Mouse (Mus musculus) heart, adult 2 months (tissue): ENCODE data around the gene Antxrl. TPM values are rescaled to one million over a fixed set of nuclear protein-coding genes. Genes with fewer than 3 reads are reported as not detected.

ENCODE experiments used
- DNase-seq, 2 experiments: peaks; one replicate each; pipeline ENCODE4 v3.0.0; 2021
- H3K27ac ChIP-seq: fragments of 200-600 bp; 2 replicates; pipeline ENCODE4 v1.8.1; 2022
- H3K27me3 ChIP-seq: fragments of 200-500 bp; 2 replicates; pipeline ENCODE4 v1.6.1; 2012; ENCODE audit warnings: mild to moderate bottlenecking, low read length, inconsistent platforms, mixed read lengths; ENCODE audit not compliant: control insufficient read depth, insufficient read depth
- H3K36me3 ChIP-seq: fragments of 200-500 bp; 2 replicates; pipeline ENCODE4 v1.6.1; 2012; ENCODE audit warnings: low read length, inconsistent platforms; ENCODE audit not compliant: control insufficient read depth, insufficient read depth
- H3K4me1 ChIP-seq: fragments of 200-500 bp; 2 replicates; pipeline ENCODE4 v1.6.1; 2011; ENCODE audit warnings: low read length; ENCODE audit not compliant: control insufficient read depth, insufficient read depth
- H3K4me3 ChIP-seq: fragments of 200-600 bp; 2 replicates; pipeline ENCODE4 v1.8.1; 2022
- H3K79me2 ChIP-seq: fragments of 200-500 bp; replicated peaks from 2 replicates; pipeline ENCODE4 v1.6.1; 2012; ENCODE audit warnings: mild to moderate bottlenecking, inconsistent platforms, low read length, moderate library complexity, mixed read lengths; ENCODE audit not compliant: control insufficient read depth, insufficient read depth
- H3K9ac ChIP-seq: fragments of 200-500 bp; 2 replicates; pipeline ENCODE4 v1.6.1; 2012; ENCODE audit warnings: low read depth, mild to moderate bottlenecking, control low read depth, inconsistent platforms, low read length, mixed read lengths
- CTCF ChIP-seq: fragments of 200-600 bp; IDR thresholded peaks from 2 replicates; pipeline ENCODE4 v1.8.1; 2022; ENCODE audit warnings: antibody characterized with exemption, mild to moderate bottlenecking, moderate library complexity
- EP300 ChIP-seq: fragments of 200-500 bp; IDR thresholded peaks from 2 replicates; pipeline ENCODE4 v1.6.1; 2011; ENCODE audit warnings: low read depth, low read length, control low read depth; ENCODE audit not compliant: insufficient read depth
- POLR2A ChIP-seq: fragments of 200-500 bp; IDR thresholded peaks from 2 replicates; pipeline ENCODE4 v1.6.1; 2011; ENCODE audit warnings: mild to moderate bottlenecking, low read depth, low read length, control low read depth; ENCODE audit not compliant: insufficient read depth
- WGBS: fragments of 180-500 bp; shearing (Covaris S2); methylation state at CpG from one replicate; pipeline ENCODE4 v1.1.7; 2018; 5-methylcytosine and 5-hydroxymethylcytosine counted together
- intact Hi-C: fragments of 180-260 bp; cut with DNase I; formaldehyde crosslinking; loops from one replicate; pipeline ENCODE4 v1.15.1; 2025
- polyA plus RNA-seq: library from polyadenylated mRNA; depleted of rRNA; stranded (reverse); fragments of >200 nt; gene quantifications from 2 replicates; pipeline ENCODE4 v1.2.3, GENCODE M21; 2012
- total RNA-seq, 2 experiments: library from RNA; stranded (reverse); gene quantifications; 2 replicates each; pipeline ENCODE4 v1.2.3; 2021

The Antxrl gene
- total and polyA plus RNA-seq, 3 experiments, result 0.06 TPM; not detected in 2

GRCm38 (mm10) chr14:34041241-34041640 lies 11.3 kb upstream of the Antxrl start:
- no peak for DNase-seq
- WGBS, result 73% methylated on average over 4 of the region's 4 CpGs
- no peaks in the 10 kb centered on the region for H3K79me2 ChIP-seq
- no peaks in the 10 kb centered on the region for H3K36me3 ChIP-seq
- H3K27me3 ChIP-seq, result no peaks in the 10 kb centered on the region; the same call in 1 of the 2 replicates
- no peak overlapping the region for H3K9ac ChIP-seq
- no peaks in the 10 kb centered on the region for H3K4me1 ChIP-seq
- no peak overlapping the region for H3K4me3 ChIP-seq
- TF ChIP-seq EP300, result no peak
- no peak for TF ChIP-seq CTCF
- no peak for TF ChIP-seq POLR2A
- intact Hi-C loops, result no loop called here
- no peak overlapping the region for H3K27ac ChIP-seq

GRCm38 (mm10) chr14:34043341-34043740 lies 9.2 kb upstream of the Antxrl start:
- H3K4me1 ChIP-seq, result no peaks in the 10 kb centered on the region
- intact Hi-C loops, result no loop called here

GRCm38 (mm10) chr14:34050101-34050779 lies 2.3 kb upstream of the Antxrl start:
- intact Hi-C loops, result no loop called here
- DNase-seq, result no peak
- H3K4me1 ChIP-seq, result no peaks in the 10 kb centered on the region
- no peak overlapping the region for H3K9ac ChIP-seq
- no peaks in the 10 kb centered on the region for H3K36me3 ChIP-seq
- H3K4me3 ChIP-seq, result no peak overlapping the region
- H3K27ac ChIP-seq, result no peak overlapping the region
- TF ChIP-seq POLR2A (no peak), CTCF (no peak)
- no peaks in the 10 kb centered on the region for H3K27me3 ChIP-seq
- H3K79me2 ChIP-seq, result no peaks in the 10 kb centered on the region
- WGBS, result 57% methylated on average over 5 of the region's 5 CpGs

More at GRCm38 (mm10) chr14:34043341-34043740, 9.2 kb upstream of the Antxrl start:
- Histone ChIP-seq H3K27me3 (no peaks in the 10 kb centered on the region), H3K27ac (no peak overlapping the region), H3K79me2 (no peaks in the 10 kb centered on the region), H3K9ac (no peak overlapping the region), H3K4me3 (no peak overlapping the region), H3K36me3 (no peaks in the 10 kb centered on the region)
- DNase-seq, result no peak
- WGBS, result 42% methylated on average over 3 of the region's 3 CpGs
- TF ChIP-seq CTCF (no peak), POLR2A (no peak)

GRCm38 (mm10) chr14:34071665-34072064 lies 19.2 kb downstream of the Antxrl start:
- WGBS, result 80% methylated on average over 6 of the region's 6 CpGs
- Histone ChIP-seq H3K9ac (no peak overlapping the region), H3K79me2 (no peaks in the 10 kb centered on the region), H3K4me1 (no peaks in the 10 kb centered on the region; the same call in 1 of the 2 replicates), H3K27ac (no peak overlapping the region), H3K27me3 (no peaks in the 10 kb centered on the region), H3K36me3 (no peaks in the 10 kb centered on the region), H3K4me3 (no peak overlapping the region)
- TF ChIP-seq CTCF, result no peak
- no peak for TF ChIP-seq EP300
- no peak for TF ChIP-seq POLR2A
- intact Hi-C loops, result no loop called here
- no peak for DNase-seq

GRCm38 (mm10) chr14:34075346-34075745 lies 22.8 kb downstream of the Antxrl start:
- Histone ChIP-seq H3K27ac (no peak overlapping the region; the same call in 1 of the 2 replicates), H3K4me1 (no peaks in the 10 kb centered on the region; the same call in 1 of the 2 replicates), H3K9ac (no peak overlapping the region), H3K4me3 (no peak overlapping the region), H3K27me3 (no peaks in the 10 kb centered on the region), H3K36me3 (no peaks in the 10 kb centered on the region), H3K79me2 (no peaks in the 10 kb centered on the region)
- DNase-seq, result no peak
- no peak for TF ChIP-seq EP300
- no peak for TF ChIP-seq POLR2A
- no peak for TF ChIP-seq CTCF
- intact Hi-C loops, result no loop called here
- WGBS, result 24% methylated on average over 4 of the region's 4 CpGs

GRCm38 (mm10) chr14:34077222-34077621 lies 24.7 kb downstream of the Antxrl start:
- no peak overlapping the region for H3K27ac ChIP-seq
- no peaks in the 10 kb centered on the region for H3K79me2 ChIP-seq
- H3K4me3 ChIP-seq, result no peak overlapping the region
- intact Hi-C loops, result no loop called here
- WGBS, result 77% methylated on average over 5 of the region's 5 CpGs
- H3K4me1 ChIP-seq, result no peaks in the 10 kb centered on the region; the same call in 1 of the 2 replicates
- no peaks in the 10 kb centered on the region for H3K27me3 ChIP-seq
- DNase-seq, result no peak
- no peaks in the 10 kb centered on the region for H3K36me3 ChIP-seq
- no peak overlapping the region for H3K9ac ChIP-seq
- TF ChIP-seq CTCF (no peak), POLR2A (no peak), EP300 (no peak)
